In the genomic region with DNA sequence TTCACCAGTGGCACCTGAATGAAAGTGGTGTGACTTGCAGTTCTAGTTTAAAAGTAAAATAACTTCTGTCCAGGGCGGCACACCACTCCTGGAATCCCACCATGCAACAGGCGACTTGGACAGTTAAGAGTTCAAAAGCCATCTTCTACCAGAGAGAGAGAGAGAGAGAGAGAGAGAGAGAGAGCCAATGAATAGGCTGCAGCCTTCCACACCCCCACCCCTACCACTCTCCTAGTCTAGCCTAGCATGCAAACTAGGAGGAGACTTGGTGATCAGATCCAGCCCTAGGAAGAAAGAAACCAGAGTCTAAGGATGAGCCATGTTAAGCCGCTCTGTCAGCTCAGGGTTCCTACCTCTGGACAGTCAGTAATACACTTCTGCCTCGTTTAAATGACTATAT, we compare ENCODE assay signal across 8 mouse cellular contexts. TPM values are rescaled to one million over a fixed set of nuclear protein-coding genes. Genes with fewer than 3 reads are reported as not detected.
A peak's percentile ranks its signal among the peaks of the same experiment; 100 is the strongest.
DNase-seq lines count a peak whose midpoint lies in the region; ATAC-seq and TF ChIP-seq lines count a peak whose summit lies in the region.

No protein-coding gene starts in this region.

- no peak for TF ChIP-seq CTCF in midbrain, postnatal 0 days (IDR thresholded peaks at IDR 0.05)

- no peak overlapping the region; the same call in 1 of the 2 replicates for H3K4me3 ChIP-seq in kidney, embryonic 16.5 days (ENCODE audit: low read length)
- peak overlapping the region; percentile 65 for H3K4me3 ChIP-seq in hindbrain, embryonic 15.5 days
- H3K4me3 ChIP-seq in midbrain, postnatal 0 days (ENCODE audit: low read depth, low read length): peak overlapping the region; percentile 50; the same call in 1 of the 2 replicates

- peak overlapping the region; percentile 74 for H3K4me2 ChIP-seq in kidney, embryonic 16.5 days (replicated peaks; ENCODE audit: low read depth, low read length)
- H3K4me2 ChIP-seq in hindbrain, embryonic 15.5 days: peak overlapping the region; percentile 62
- H3K4me2 ChIP-seq in midbrain, postnatal 0 days (ENCODE audit: low read depth, low read length, poor library complexity, severe bottlenecking): peak overlapping the region; percentile 48

- H3K27ac ChIP-seq in kidney, embryonic 16.5 days (ENCODE audit: low read length): peak overlapping the region; percentile 95; the same call in 1 of the 2 replicates
- H3K27ac ChIP-seq in hindbrain, embryonic 15.5 days (replicated peaks): peak overlapping the region; percentile 88; the same call in 1 of the 2 replicates
- no peak overlapping the region for H3K27ac ChIP-seq in midbrain, postnatal 0 days (ENCODE audit: low read depth, low read length)

- no peaks in the 10 kb centered on the region for H3K27me3 ChIP-seq in kidney, embryonic 16.5 days (ENCODE audit: insufficient read depth, low read length)
- H3K27me3 ChIP-seq in hindbrain, embryonic 15.5 days: no peaks in the 10 kb centered on the region
- H3K27me3 ChIP-seq in midbrain, postnatal 0 days (ENCODE audit: insufficient read depth, low read length): no peaks in the 10 kb centered on the region

- WGBS in kidney, embryonic 16.5 days: 47% methylated on average over 4 of the region's 4 CpGs
- WGBS in hindbrain, embryonic 15.5 days: 43% methylated on average over 4 of the region's 4 CpGs
- WGBS in midbrain, postnatal 0 days: 46% methylated on average over 4 of the region's 4 CpGs

- H3K9me3 ChIP-seq in kidney, embryonic 16.5 days (ENCODE audit: low read length): no peaks in the 10 kb centered on the region
- H3K9me3 ChIP-seq in hindbrain, embryonic 15.5 days: no peaks in the 10 kb centered on the region
- H3K9me3 ChIP-seq in midbrain, postnatal 0 days (ENCODE audit: low read length): no peaks in the 10 kb centered on the region

- H3K36me3 ChIP-seq in kidney, embryonic 16.5 days (ENCODE audit: insufficient read depth, low read length): no peaks in the 10 kb centered on the region
- H3K36me3 ChIP-seq in hindbrain, embryonic 15.5 days: no peaks in the 10 kb centered on the region
- H3K36me3 ChIP-seq in midbrain, postnatal 0 days (ENCODE audit: insufficient read depth, low read length): no peaks in the 10 kb centered on the region

- DNase-seq in kidney, postnatal 25 days: no peak
- DNase-seq in ZHBTc4 (ENCODE audit: low read depth, low spot score): peak; percentile 57
- no peak for DNase-seq in midbrain, postnatal 0 days (ENCODE audit: low spot score)
- no peak for DNase-seq in right cerebral cortex, adult 2 months (ENCODE audit: low spot score in 2 of 2)
- no peak for DNase-seq in urinary bladder, postnatal 4 days (ENCODE audit: low spot score in 2 of 2)

- H3K4me1 ChIP-seq in kidney, embryonic 16.5 days (ENCODE audit: insufficient read depth, low read length): peaks cover 14% of the 10 kb centered on the region
- peaks cover 21% of the 10 kb centered on the region for H3K4me1 ChIP-seq in hindbrain, embryonic 15.5 days (replicated peaks)
- peaks cover 2% of the 10 kb centered on the region; the same call in 1 of the 2 replicates for H3K4me1 ChIP-seq in midbrain, postnatal 0 days (ENCODE audit: insufficient read depth, low read length)

- no peak for ATAC-seq in kidney, embryonic 16.5 days (ENCODE audit: low FRiP score, low TSS enrichment)
- ATAC-seq in hindbrain, embryonic 15.5 days (ENCODE audit: low FRiP score, low read depth): no peak
- ATAC-seq in midbrain, postnatal 0 days (ENCODE audit: low FRiP score): no peak
- ATAC-seq in CD4-positive, CD25-positive, alpha-beta regulatory T cell, adult 4 months: no peak

- H3K9ac ChIP-seq in kidney, embryonic 16.5 days (replicated peaks; ENCODE audit: low read length): no peak overlapping the region
- H3K9ac ChIP-seq in hindbrain, embryonic 15.5 days: no peak overlapping the region
- H3K9ac ChIP-seq in midbrain, postnatal 0 days (replicated peaks; ENCODE audit: low read length, poor library complexity, severe bottlenecking): no peak overlapping the region

RNA-seq across cellular contexts. Expression of gene Nemf, which starts 5.4 kb away (rescaled TPM):
- 80.3 and 92.7 TPM in 2 replicates for polyA plus RNA-seq in kidney, embryonic 16.5 days (2015; fragmentation: Nextera tagmentation; extraction: Ambion mirVana)
- 84.0 and 87.4 TPM in 2 replicates for polyA plus RNA-seq in hindbrain, embryonic 15.5 days (2015; fragmentation: Nextera tagmentation; extraction: Ambion mirVana)
- total RNA-seq in midbrain, postnatal 0 days (2014; rRNA removed): 24.0 and 40.8 TPM in 2 replicates
- polyA plus RNA-seq in midbrain, postnatal 0 days (2015; fragmentation: Nextera tagmentation; extraction: Ambion mirVana): 63.9 and 69.6 TPM in 2 replicates
- 100 to 1,000 TPM; 163 to 169 TPM for polyA plus RNA-seq in CD4-positive, CD25-positive, alpha-beta regulatory T cell, adult 4 months (2017; shearing (Covaris generic))

RNA-seq across cellular contexts. Expression of gene Arf6, which starts 9.6 kb away (rescaled TPM):
- 34.6 and 34.9 TPM in 2 replicates for polyA plus RNA-seq in kidney, embryonic 16.5 days (2015; fragmentation: Nextera tagmentation; extraction: Ambion mirVana)
- 30.8 and 30.9 TPM in 2 replicates for polyA plus RNA-seq in hindbrain, embryonic 15.5 days (2015; fragmentation: Nextera tagmentation; extraction: Ambion mirVana)
- total RNA-seq in midbrain, postnatal 0 days (2014; rRNA removed): 122 TPM in 2 replicates
- polyA plus RNA-seq in midbrain, postnatal 0 days (2015; fragmentation: Nextera tagmentation; extraction: Ambion mirVana): 34.9 and 42.0 TPM in 2 replicates
- polyA plus RNA-seq in CD4-positive, CD25-positive, alpha-beta regulatory T cell, adult 4 months (2017; shearing (Covaris generic)): 10 to 100 TPM; 27.8 to 79.0 TPM

RNA-seq across cellular contexts. Expression of gene Gm9887, which starts 9.9 kb away (rescaled TPM):
- polyA plus RNA-seq in kidney, embryonic 16.5 days (2015; fragmentation: Nextera tagmentation; extraction: Ambion mirVana): 1.1 and 1.7 TPM in 2 replicates
- 0.89 and 1.5 TPM in 2 replicates for polyA plus RNA-seq in hindbrain, embryonic 15.5 days (2015; fragmentation: Nextera tagmentation; extraction: Ambion mirVana)
- not detected in 2 replicates for total RNA-seq in midbrain, postnatal 0 days (2014; rRNA removed)
- 0.90 and 1.0 TPM in 2 replicates for polyA plus RNA-seq in midbrain, postnatal 0 days (2015; fragmentation: Nextera tagmentation; extraction: Ambion mirVana)
- under 1 TPM in 1 of 2 experiments, not detected in 1; 0.54 TPM for polyA plus RNA-seq in CD4-positive, CD25-positive, alpha-beta regulatory T cell, adult 4 months (2017; shearing (Covaris generic))
